Mouse (Mus musculus) heart, postnatal 0 days (tissue): Measurements from ENCODE around the gene Olfr18.

Experiments used
- CTCF ChIP-seq: IDR thresholded peaks from 2 replicates; pipeline ENCODE4 v1.5.1; 2016; ENCODE audit warnings: antibody characterized with exemption, control low read depth, low read depth
- EP300 ChIP-seq: IDR thresholded peaks from 2 replicates; pipeline ENCODE4 v1.6.1; 2016; ENCODE audit warnings: antibody characterized with exemption, low read depth

- TF ChIP-seq CTCF: no peak
- TF ChIP-seq EP300: no peak
Observed at GRCm38 (mm10) chr9:20282051-20282450, 53.8 kb downstream of the Olfr18 start, which contains the start of gene Olfr39.
